Mouse (Mus musculus): ENCODE data around the gene Sgms2.

Sgms2 gene

DNA sequence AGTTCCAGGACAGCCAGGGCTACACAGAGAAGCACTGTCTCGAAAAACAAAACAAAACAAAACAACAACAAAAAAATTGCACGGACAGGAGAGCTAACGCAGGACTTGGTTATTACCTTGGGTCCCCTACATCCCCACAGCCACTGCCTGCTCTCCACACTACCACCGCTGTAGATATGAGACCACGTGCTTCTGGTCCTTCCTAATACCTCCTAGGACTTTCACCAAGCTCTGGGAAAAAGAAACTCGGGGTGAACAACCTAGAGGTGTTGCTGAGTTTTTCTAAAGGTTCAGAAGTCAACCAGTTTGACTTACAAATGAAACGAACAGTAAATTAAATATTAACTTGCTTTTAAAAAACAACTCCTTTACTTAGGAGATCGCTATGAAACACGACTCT is 2.8 kb downstream of the Sgms2 start:
- DNase-seq (ENCODE audit: low spot score in 2 of 2), result no peak

DNA sequence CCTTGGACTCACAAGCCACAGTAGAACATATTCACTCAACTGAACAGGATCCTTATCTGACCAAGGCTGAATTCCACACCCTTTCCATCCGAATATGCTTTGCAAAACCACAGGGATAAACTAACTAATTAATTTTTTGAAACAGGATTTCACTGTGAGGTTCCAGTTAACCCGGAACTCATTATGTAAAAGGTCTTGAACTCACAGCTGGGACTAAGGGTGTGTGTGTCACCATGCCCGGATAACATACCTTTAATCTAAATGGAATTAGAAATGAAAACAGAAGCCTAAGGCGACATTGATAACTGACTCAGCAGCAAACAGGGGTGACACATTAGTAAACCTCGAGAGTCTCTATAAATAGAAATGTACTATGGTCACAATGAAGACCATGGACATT is 5.8 kb downstream of the Sgms2 start:
- no peak for DNase-seq (ENCODE audit: low spot score in 2 of 2)

DNA sequence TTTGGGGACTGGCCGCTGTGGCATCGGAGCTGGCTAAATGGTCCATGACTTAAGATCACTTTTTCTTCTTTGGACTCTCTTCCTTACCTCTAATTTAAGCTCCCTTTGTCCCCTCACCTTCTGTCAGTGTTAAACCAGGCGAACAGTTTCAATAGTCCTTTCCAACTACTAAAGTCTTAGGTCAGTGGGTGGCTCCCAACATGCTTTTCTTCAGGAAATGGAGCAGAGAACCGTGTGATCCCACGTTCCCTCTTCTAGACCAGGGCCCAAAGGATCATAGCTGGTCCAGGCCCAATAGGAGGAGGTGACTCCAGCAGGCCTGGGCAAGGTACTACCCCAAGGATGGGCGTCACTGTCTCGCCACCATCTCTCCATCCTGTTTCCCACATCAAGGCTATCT is 7.6 kb downstream of the Sgms2 start:
- DNase-seq (ENCODE audit: low spot score in 2 of 2), result no peak

DNA sequence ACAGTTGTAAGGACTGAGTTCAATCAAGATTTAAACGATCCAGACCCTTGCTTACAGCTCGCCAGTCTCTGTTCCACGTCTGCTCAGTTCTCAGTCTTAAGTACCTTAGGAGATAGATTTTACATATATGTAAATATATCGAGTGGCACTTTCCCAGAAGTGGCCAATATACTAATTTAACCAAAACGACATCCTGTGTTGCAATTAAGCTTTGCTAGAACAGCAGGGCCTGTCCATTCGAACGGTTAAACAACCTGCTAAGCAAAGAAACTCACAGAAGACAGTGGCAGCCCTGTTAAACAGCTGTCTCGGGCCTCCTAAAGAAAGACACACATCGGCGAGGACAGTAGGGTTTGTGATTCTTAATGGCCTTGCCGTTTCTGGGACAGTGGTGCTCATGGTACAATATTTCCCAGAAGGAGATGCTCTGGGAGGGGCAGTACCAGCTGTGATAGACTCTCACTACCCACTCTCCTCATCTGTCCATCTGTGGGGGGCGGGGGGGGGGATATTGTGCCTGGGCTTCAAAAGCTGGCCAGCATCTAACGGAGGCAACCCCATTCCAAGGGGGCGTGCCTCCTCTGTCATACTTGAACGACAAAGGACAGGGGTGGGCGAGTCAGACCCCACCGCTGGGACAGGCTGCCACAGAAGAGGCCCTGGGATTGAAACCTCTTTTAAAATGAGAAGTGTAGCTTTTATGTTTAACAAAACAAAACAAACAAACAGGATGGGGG is 9.1 kb downstream of the Sgms2 start:
- DNase-seq (ENCODE audit: low spot score in 2 of 2), result no peak

DNA sequence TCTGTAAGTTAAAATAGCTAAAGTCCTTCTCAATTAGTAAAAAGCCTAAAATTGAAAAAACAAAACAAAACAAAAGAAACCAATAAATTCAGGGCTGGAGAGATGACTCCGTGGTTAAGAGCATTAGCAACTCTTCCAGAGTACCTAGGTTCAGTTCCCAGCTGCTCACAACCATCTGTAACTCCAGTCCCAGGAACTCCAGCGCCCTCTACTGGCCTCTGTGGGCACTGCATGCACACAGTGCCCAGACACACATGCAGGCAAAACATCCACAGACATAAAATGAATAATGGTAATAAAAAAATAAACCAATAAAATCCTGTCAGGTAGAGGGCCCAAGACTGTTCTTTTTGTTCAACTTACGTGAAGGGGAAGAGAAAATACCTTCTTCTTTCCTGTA is 10.6 kb downstream of the Sgms2 start:
- no peak for DNase-seq (ENCODE audit: low spot score in 2 of 2)

DNA sequence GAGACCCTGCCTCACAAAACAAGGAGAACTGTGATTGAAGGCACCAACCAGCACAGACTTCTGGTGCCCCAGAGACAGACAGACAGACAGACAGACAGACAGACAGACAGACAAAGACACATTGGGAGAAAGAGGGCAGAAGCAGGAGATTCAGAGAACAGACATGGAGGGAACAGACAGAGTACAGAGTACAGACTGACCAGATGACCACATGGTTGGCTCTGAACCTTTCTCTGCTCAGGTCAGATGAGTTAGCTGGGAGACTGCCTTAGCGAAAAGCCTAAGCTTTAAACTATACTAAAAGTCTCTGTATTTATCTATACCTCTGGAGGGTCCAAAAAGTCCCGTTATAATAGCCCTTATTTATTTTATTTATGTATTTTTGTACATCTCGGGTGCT is 11.8 kb downstream of the Sgms2 start:
- no peak for DNase-seq (ENCODE audit: low spot score in 2 of 2)

DNA sequence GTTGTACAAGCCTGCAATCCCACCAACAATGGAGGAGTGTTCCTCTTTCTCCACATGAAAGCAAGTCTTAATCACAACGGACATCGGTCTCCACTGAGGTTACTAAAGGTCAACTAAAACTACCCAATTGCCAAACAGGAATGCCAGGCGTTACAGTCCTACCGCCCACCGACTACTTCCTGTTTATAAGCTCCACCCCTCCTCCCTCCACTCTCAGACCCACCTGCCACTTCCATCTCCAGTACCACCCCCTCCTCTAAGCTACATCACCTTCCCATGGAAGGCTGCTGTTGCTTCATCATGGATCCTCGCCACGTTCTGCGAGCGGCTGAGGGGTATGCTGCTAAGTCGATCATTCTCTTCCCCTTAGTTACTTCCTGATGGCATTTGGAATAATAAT is 15.2 kb downstream of the Sgms2 start:
- no peak for DNase-seq (ENCODE audit: low spot score in 2 of 2)

DNA sequence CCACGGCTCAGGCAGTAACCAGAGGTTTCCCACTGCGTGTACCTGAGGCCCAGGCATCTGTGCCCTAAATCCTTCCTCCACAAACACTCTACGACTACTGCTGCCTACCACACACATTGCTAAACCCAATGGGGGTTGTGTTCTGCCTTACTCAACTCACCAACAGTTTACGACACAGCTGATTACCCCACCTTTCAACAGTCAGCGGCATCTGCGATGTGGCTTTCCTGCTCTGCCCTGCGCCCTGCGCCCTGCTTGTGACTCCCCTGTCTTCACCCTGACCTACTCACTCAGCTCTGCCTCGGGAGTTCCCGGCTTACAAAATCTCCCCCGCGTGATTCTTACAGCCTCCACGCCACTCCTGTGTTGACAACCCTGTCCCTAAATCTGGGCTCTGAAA is 16.7 kb downstream of the Sgms2 start:
- DNase-seq (ENCODE audit: low spot score in 2 of 2), result no peak

DNA sequence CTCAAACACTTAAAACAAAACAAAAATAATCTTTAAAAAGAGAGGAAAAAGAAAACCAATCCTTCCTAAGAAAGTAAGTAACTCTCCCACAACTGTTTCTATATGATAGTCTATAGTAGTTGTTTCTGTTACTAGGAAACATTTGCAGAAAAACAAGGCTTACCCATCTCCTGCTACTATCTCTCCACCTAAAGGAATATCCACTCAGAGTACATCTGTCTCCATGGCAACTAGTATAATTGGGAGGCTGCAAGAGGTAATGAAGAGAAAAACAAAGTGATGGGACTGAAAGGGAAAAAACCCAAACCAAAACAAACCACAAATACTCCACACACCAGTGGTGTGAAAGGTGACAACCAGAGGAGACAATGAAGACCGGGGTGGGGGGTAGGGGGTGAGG is 17.7 kb downstream of the Sgms2 start:
- no peak for DNase-seq (ENCODE audit: low spot score in 2 of 2)

DNA sequence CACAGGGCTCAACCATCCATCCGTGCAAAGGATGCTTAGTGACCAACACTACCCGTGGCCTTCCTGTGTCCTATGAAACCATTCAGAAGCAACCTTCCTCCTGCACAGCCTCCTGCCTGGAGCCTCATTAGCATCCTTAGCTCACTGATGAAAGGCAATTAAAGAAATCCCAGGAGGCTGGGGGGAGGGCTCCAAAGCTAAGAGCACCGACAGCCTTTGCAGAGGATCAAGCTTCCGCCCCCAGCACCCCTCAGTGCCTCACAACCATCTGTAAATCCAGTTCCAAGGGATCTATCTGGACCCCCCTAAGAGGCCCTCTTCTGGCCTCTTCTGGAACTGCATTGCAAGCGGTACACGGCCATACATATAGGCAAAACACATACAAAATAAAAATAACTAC is 19.4 kb downstream of the Sgms2 start:
- DNase-seq (ENCODE audit: low spot score in 2 of 2), result no peak

DNA sequence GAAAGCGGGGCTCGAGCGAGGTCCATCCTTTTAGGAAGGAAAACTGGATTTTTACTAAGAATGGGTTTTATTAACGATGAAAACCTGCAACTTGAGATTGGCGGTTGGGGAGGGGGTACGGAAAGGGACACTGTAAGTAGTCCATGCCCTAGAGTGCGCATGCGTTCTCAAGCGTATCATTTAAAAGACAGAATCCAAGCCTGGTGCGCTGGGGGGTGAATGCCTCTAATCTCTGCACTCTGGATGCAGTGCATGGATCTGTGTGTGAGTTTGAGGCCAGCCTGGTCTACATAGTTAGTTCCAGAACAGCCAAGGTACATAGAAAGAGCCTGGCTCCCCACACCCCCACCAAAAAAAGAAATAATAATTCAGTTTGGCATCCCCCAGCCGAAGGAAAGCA is 19.8 kb downstream of the Sgms2 start:
- no peak for DNase-seq (ENCODE audit: low spot score in 2 of 2)

DNA sequence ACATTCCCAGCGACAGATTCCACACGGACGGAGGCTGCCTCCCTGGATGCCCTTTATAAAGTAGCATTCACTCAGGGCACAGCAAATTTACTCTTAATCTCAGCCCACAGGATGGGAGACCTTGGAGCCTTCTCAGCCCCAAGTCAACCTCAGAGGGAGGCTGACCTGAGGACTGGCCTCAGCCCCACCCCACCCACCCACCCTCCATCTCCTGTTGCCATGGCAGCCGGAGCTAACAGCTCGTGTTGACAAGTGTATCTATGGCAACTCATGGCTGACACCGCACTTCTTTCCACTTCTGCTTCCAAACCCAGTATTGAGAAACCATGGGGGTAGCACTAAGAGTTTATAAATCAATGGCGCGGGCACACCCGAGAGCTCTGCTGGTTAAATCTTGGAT is 20.4 kb downstream of the Sgms2 start:
- DNase-seq (ENCODE audit: low spot score in 2 of 2), result no peak

DNA sequence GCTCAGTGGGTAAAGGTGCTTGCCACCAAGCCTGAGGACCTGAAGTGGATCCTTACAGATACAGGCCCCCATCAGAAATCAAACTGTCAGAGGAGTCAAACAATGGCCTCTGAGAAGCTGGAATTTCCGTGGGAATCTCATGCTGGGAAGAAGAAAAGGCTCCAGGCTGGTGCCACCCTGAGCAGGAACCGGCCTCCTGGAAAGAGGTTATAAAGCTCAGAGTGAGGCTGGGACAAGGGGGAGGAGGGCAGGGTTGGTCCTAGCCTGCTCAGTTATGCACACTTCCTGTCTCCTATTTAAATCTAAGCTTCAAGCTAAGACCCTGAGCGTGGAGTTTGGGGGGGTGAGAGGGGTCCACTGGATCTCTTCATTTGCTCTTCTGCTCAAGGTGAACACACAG is 21.6 kb downstream of the Sgms2 start:
- no peak for DNase-seq (ENCODE audit: low spot score in 2 of 2)

DNA sequence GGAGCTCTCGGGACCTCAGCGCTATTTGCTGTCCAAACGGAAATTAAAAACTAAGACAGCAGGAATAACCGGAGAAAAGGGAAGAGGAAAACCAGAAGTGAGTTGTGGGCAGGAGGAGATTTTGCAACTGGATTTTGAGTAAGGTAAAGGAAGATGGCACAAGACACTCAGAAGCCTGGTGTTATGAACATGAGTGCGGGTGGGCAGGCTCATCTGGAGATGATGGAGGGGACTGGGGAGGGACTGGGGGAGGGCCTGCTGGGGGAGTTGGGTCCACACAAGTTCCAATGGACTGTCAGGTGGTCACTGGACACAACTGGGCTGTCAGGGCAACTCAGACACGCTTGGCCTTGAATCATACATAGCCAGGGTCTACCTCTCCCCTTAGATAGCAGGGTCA is 24.8 kb downstream of the Sgms2 start:
- no peak for DNase-seq (ENCODE audit: low spot score in 2 of 2)

DNA sequence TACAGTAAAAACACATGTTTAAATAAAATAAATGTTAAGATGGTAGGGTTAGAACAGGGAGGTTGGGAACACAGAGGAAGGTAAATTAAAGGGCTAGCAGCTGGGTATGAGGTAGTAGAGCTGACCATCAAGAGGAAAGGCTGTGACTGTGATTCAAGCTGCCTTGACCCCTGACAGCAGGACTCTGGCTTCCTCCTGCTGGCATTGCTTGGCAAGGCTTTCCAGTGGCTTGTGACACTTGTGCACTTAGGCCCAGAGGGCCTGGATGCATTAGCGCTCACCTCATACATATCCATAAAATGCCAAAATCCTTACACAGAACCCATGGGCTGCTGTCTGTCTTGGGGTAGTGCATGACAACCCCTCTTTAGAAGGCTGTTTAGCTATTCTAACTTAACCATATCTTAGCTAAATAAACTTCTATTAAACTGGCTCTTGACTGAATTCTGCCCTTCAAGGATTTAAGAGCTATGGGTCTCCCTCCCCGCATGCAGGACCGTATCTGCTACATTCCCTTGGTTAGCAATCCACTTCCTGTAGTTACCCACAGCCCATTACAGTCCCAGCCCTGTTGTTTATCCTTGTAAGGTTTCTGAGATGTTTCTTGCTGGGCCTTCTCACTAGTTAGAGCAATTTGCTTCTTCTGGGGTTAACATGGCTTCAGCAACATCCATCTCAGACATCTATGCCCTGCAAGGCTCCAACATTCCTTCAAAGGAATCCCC is 25.5 kb downstream of the Sgms2 start:
- DNase-seq (ENCODE audit: low spot score in 2 of 2), result no peak

DNA sequence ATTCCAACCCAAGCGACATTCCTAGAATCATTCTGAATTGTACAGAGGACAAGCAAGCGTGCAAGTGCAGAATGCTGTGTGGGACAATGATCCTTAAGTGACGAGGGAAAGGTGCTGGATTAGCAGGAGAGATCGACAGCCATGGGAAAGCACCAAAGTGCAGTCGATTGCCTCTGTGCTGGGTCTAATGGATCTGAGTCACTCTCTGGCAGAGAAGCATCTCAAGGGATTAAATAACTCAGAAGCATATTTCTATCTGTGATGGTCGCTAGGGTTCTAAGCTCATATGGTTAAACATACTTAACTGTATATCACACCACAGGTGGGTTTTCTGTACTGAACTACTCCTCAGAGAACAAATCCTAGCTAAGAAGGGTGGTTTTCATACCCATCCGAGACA is 118.2 kb downstream of the Sgms2 start:
- DNase-seq (ENCODE audit: low spot score in 2 of 2), result no peak

DNA sequence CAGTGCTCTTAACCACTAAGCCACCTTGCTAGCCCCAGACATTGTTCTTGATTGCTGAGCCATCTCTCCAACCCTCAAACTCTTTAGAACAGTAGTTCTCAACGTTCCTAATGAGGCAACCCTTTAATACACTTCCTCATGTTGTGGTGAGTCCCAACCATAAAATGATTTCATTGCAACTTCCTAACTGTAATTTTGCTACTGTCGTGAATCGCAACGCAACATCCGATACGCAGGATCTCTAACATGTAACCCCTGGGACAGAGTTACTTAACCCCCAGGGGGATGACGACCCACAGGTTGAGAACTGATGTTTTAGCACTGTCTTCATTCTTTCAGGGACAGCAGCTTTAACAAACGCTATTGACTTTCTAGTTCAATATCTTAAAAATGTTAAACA is 122.5 kb downstream of the Sgms2 start:
- DNase-seq (ENCODE audit: low spot score in 2 of 2), result no peak

DNA sequence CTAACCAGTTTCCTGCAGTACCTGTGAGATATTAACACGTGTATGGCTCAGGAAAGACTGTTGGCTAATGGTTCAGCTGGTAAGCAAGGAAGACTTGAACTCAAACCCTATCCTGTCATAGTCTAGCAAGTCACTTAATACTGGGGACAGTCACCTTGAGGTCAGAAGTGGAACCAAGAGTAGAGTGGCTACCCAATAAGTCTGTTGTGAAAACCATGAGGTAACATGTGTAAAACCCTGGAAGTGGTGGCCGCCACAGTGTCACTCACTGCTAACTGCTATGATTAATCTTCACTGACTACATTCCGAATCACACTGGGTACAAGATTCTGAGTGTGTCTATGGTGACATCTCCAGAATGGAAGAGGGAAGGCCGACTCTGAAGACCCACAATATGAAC is 123.8 kb downstream of the Sgms2 start:
- no peak for DNase-seq (ENCODE audit: low spot score in 2 of 2)

DNA sequence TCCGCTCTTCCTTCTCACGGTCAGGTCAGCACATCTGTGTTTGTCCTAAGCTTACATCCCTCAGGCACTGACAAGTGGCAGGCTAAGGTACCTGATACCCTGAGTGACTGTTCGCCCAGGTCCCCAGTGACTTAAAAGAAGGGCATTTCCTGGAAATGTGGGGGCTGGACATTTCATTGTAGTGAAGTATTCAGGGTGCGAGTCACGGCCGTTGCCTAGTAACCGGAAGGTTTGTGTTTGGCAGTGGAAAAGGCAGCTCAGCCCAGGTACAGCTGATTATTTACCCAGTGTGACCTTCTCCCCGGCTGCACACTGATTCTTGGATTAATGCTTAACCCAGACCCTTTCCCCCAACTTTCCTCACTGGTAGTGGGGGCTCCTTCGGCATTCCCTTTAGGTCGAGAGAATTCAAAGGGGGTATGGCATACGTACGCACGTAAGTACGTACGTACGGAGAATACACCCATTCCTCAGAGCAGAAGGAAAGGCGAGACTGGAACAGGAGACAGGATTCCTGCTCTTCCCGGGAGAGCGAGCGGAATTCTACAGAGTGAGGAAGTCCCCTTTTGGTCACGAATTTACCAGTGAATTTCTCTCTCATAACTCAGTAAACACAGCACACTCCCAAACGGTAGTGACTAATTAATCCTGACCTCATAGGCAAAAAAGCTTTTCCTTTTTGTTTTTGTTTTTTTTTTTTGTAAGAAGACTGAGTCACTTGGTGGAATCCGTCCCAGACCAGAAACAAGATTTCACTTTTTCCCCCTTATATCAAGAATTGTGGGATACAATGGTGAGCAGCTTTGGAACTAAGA is 126.4 kb downstream of the Sgms2 start:
- DNase-seq (ENCODE audit: low spot score in 2 of 2), result no peak

DNA sequence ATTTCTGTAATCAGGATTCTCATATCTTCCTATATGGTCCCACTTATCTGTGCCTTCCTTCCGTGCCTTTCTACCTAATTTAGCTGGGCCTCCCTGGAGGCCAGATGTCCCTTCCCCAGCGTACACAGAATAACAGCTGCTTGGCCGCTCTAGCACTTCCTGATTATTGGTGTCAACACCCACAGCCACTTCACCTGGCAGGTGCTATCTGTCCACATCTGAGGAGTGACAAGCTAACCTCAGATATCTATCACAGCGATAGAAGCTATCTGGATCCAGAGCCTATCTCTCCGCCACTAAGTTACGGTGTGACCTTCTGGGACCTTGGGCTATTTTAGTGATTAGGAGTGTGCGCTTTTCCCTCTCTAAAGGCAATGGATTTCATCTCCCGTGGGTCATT is 127.0 kb downstream of the Sgms2 start:
- DNase-seq (ENCODE audit: low spot score in 2 of 2), result no peak

DNA sequence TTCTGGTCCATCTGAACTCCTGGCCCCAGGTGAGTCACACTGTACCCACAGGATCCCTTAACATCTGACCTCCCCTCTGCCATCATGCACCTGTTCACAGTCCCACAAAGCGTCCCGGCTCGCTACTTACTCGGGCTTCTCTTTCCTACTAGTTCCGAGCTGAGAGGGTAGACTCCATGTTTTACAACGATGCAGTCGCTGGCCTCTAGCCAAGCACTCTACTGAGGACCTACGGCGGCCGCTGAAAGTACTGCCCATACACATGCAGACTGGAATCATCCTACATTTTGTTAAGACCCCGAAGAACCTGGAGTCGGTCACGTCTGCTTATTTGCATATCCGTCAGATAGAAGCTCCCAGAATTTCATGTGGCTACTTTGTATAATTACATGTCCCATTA is 127.6 kb downstream of the Sgms2 start:
- no peak for DNase-seq (ENCODE audit: low spot score in 2 of 2)

DNA sequence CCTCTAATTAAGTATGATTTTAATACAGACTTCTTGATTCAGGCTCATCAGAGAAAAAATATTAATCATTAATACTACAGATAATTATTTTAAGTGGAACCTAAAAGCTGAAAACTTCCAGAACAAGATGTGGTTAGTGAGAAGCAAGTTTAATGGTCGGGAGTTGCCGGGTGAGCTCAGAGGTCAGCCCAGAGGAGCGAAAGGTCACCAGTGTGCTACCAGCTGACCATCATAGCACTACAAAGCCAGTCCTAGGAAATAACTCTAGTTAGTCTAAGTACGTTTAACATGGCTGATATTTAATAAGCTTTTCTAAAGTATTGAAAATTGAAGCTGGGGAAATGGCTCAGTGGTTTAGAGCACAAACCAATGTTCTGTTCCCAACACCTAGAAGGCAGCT is 129.3 kb downstream of the Sgms2 start:
- no peak for DNase-seq (ENCODE audit: low spot score in 2 of 2)

DNA sequence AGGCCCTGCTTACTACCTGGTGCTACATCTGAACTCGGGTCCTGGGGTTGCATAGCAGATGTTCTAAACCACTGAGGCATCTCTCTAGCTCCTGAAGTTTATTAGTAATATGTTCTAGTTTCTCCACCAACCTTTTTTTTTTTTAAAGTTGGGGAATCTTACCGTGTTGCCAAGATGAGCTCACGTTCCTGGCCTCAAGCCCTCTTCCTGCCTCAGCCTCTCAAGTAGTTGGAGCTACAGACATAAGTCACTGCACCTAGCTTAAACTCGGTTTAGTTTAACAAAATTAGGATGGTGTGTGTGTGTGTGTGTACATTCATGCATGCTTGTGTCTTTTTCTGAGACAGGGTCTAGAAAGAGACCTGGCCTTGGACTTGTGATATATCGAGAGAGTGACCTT is 132.2 kb downstream of the Sgms2 start:
- no peak for DNase-seq (ENCODE audit: low spot score in 2 of 2)

Data from frontal cortex, postnatal 14 days (tissue).